In genomic region chr4:122960321-122961099, GRCm38 (mm10) we compare ENCODE assay signal across 8 mouse cellular contexts. TPM values are rescaled to one million over a fixed set of nuclear protein-coding genes. Genes with fewer than 3 reads are reported as not detected.
A peak's percentile ranks its signal among the peaks of the same experiment; 100 is the strongest.
DNase-seq lines count a peak whose midpoint lies in the region; ATAC-seq and TF ChIP-seq lines count a peak whose summit lies in the region.

No protein-coding gene starts in this region.

- ATAC-seq in hindbrain, embryonic 15.5 days (ENCODE audit: low FRiP score, low read depth), result peak; percentile 52
- peak; percentile 24; the same call in 1 of the 2 replicates for ATAC-seq in stomach, postnatal 0 days (ENCODE audit: low FRiP score, low TSS enrichment)

- H3K4me3 ChIP-seq in hindbrain, embryonic 15.5 days, result peak overlapping the region; percentile 52
- peak overlapping the region; percentile 92 for H3K4me3 ChIP-seq in megakaryocyte, embryonic 14.5 days (replicated peaks)
- H3K4me3 ChIP-seq in stomach, postnatal 0 days (ENCODE audit: low read depth, low read length), result peak overlapping the region; percentile 55

- under 1% methylated on average over 43 of the region's 43 CpGs for WGBS in hindbrain, embryonic 15.5 days
- WGBS in stomach, postnatal 0 days, result under 1% methylated on average over 42 of the region's 43 CpGs

- peaks cover 36% of the 10 kb centered on the region for H3K4me1 ChIP-seq in hindbrain, embryonic 15.5 days (replicated peaks)
- peaks cover 55% of the 10 kb centered on the region for H3K4me1 ChIP-seq in megakaryocyte, embryonic 14.5 days
- peaks cover 6% of the 10 kb centered on the region; the same call in 1 of the 2 replicates for H3K4me1 ChIP-seq in stomach, postnatal 0 days (replicated peaks; ENCODE audit: control insufficient read depth, insufficient read depth)

- TF ChIP-seq CTCF in stomach, postnatal 0 days (IDR thresholded peaks at IDR 0.05; ENCODE audit: low read depth), result no peak

- H3K9ac ChIP-seq in hindbrain, embryonic 15.5 days, result peak overlapping the region; percentile 56
- peak overlapping the region; percentile 54 for H3K9ac ChIP-seq in stomach, postnatal 0 days (ENCODE audit: low read length)

- peak; percentile 11 for DNase-seq in cerebellum, adult 9-11 months
- no peak for DNase-seq in cerebellum, adult 8-10 months
- DNase-seq in A20 (ENCODE audit: low read depth, low spot score), result peak; percentile 69
- DNase-seq in embryo, embryonic 10.5 days (ENCODE audit: low spot score), result peak; percentile 80
- peak; percentile 35 for DNase-seq in stomach, postnatal 0 days (ENCODE audit: low spot score)
- DNase-seq in right cerebral cortex, adult 18-20 months, result no peak

- peak overlapping the region; percentile 96 for H3K4me2 ChIP-seq in hindbrain, embryonic 15.5 days
- H3K4me2 ChIP-seq in stomach, postnatal 0 days (replicated peaks; ENCODE audit: low read depth), result peak overlapping the region; percentile 98

- no peaks in the 10 kb centered on the region for H3K9me3 ChIP-seq in hindbrain, embryonic 15.5 days
- no peaks in the 10 kb centered on the region for H3K9me3 ChIP-seq in megakaryocyte, embryonic 14.5 days
- no peaks in the 10 kb centered on the region for H3K9me3 ChIP-seq in stomach, postnatal 0 days (ENCODE audit: control insufficient read depth, low read length)

- H3K27me3 ChIP-seq in hindbrain, embryonic 15.5 days, result peaks cover 2% of the 10 kb centered on the region; the same call in 1 of the 2 replicates
- H3K27me3 ChIP-seq in megakaryocyte, embryonic 14.5 days (replicated peaks), result peaks cover 54% of the 10 kb centered on the region
- H3K27me3 ChIP-seq in stomach, postnatal 0 days (ENCODE audit: control insufficient read depth, insufficient read depth, low read length), result no peaks in the 10 kb centered on the region

- no peak for TF ChIP-seq EP300 in stomach, postnatal 0 days (optimal IDR thresholded peaks at IDR 0.05)

- no peaks in the 10 kb centered on the region for H3K36me3 ChIP-seq in hindbrain, embryonic 15.5 days
- H3K36me3 ChIP-seq in megakaryocyte, embryonic 14.5 days (replicated peaks; ENCODE audit: low read length), result peaks cover 12% of the 10 kb centered on the region
- no peaks in the 10 kb centered on the region for H3K36me3 ChIP-seq in stomach, postnatal 0 days (ENCODE audit: control insufficient read depth, insufficient read depth, low read length)

- H3K27ac ChIP-seq in hindbrain, embryonic 15.5 days (replicated peaks), result peak overlapping the region; percentile 21; the same call in 1 of the 2 replicates
- peak overlapping the region; percentile 63 for H3K27ac ChIP-seq in stomach, postnatal 0 days (replicated peaks)

RNA-seq across cellular contexts. Expression of gene Mfsd2a, which starts 0.5 kb away (rescaled TPM):
- polyA plus RNA-seq in hindbrain, embryonic 15.5 days (2015; fragmentation: Nextera tagmentation; extraction: Ambion mirVana), result 28.8 and 32.3 TPM in 2 replicates
- 0.12 and 14.4 TPM in 2 replicates for polyA plus RNA-seq in megakaryocyte, embryonic 14.5 days (2012; ENCODE audit: insufficient read depth, low replicate concordance)
- polyA plus RNA-seq in stomach, postnatal 0 days (2015; fragmentation: Nextera tagmentation; extraction: Ambion mirVana), result 6.8 and 7.1 TPM in 2 replicates

RNA-seq across cellular contexts. Expression of gene Mycl, which starts 34.9 kb away (rescaled TPM):
- 63.0 and 66.3 TPM in 2 replicates for polyA plus RNA-seq in hindbrain, embryonic 15.5 days (2015; fragmentation: Nextera tagmentation; extraction: Ambion mirVana)
- not detected in 2 replicates for polyA plus RNA-seq in megakaryocyte, embryonic 14.5 days (2012; ENCODE audit: insufficient read depth, low replicate concordance)
- 14.2 and 17.4 TPM in 2 replicates for polyA plus RNA-seq in stomach, postnatal 0 days (2015; fragmentation: Nextera tagmentation; extraction: Ambion mirVana)

RNA-seq across cellular contexts. Expression of gene Trit1, which starts 55.9 kb away (rescaled TPM):
- 21.6 and 21.7 TPM in 2 replicates for polyA plus RNA-seq in hindbrain, embryonic 15.5 days (2015; fragmentation: Nextera tagmentation; extraction: Ambion mirVana)
- polyA plus RNA-seq in megakaryocyte, embryonic 14.5 days (2012; ENCODE audit: insufficient read depth, low replicate concordance), result 0.85 and 3.7 TPM in 2 replicates
- polyA plus RNA-seq in stomach, postnatal 0 days (2015; fragmentation: Nextera tagmentation; extraction: Ambion mirVana), result 11.6 and 12.0 TPM in 2 replicates

Comparison
In these comparisons a context has a peak if more than half of its experiments do, and no peak if none do; other contexts are left out.
1. DNase-seq: peak in cerebellum, adult 9-11 months (single experiment), A20 (single experiment), embryo, embryonic 10.5 days (single experiment) and stomach, postnatal 0 days (single experiment); none in cerebellum, adult 8-10 months (single experiment) and right cerebral cortex, adult 18-20 months (single experiment).
2. RNA of gene Mycl, which starts 34.9 kb away (polyA plus RNA-seq): 63.0 to 66.3 TPM in hindbrain, embryonic 15.5 days and 14.2 to 17.4 TPM in stomach, postnatal 0 days; not detected in megakaryocyte, embryonic 14.5 days; every median in the first group is over 10 times any median in the second.
3. Peak in every context shown above with its lines, with median percentiles within 50 percentile points of each other: H3K4me3 ChIP-seq.